Mouse (Mus musculus) liver, embryonic 11.5 days (tissue): ENCODE measurements around the gene Ipo9. TPM values are rescaled to one million over a fixed set of nuclear protein-coding genes. Genes with fewer than 3 reads are reported as not detected.

ENCODE experiments used
- ATAC-seq: fragments of 200-750 bp; cut with Nextera tagmentation; replicated peaks from 2 replicates; pipeline ENCODE4 v1.8.0; 2017; ENCODE audit warnings: moderate number of reproducible peaks, mild to moderate bottlenecking, moderate TSS enrichment, moderate library complexity; ENCODE audit not compliant: low FRiP score
- DNase-seq: peaks from one replicate; pipeline ENCODE4 v3.0.0-alpha.2; 2017; ENCODE audit warnings: low spot score
- H3K27ac ChIP-seq: fragments of 300-500 bp; sonication (generic); 2 replicates; pipeline ENCODE4 v1.5.1; 2014; ENCODE audit warnings: mild to moderate bottlenecking, low read depth, low read length, control low read depth
- H3K27me3 ChIP-seq: fragments of 300-500 bp; sonication (generic); replicated peaks from 2 replicates; pipeline ENCODE4 v1.6.1; 2014; ENCODE audit warnings: low read length, mixed read lengths; ENCODE audit not compliant: control insufficient read depth, insufficient read depth
- H3K36me3 ChIP-seq: fragments of 300-500 bp; sonication (generic); 2 replicates; pipeline ENCODE4 v1.6.1; 2014; ENCODE audit warnings: mild to moderate bottlenecking, low read length, moderate library complexity, mixed read lengths; ENCODE audit not compliant: control insufficient read depth, insufficient read depth
- H3K4me1 ChIP-seq: fragments of 300-500 bp; sonication (generic); replicated peaks from 2 replicates; pipeline ENCODE4 v1.6.1; 2014; ENCODE audit warnings: low read length, mixed read lengths; ENCODE audit not compliant: control insufficient read depth, insufficient read depth
- H3K4me2 ChIP-seq: fragments of 300-500 bp; sonication (generic); 2 replicates; pipeline ENCODE4 v1.6.1; 2014; ENCODE audit warnings: mild to moderate bottlenecking, control low read depth, moderate library complexity
- H3K4me3 ChIP-seq: fragments of 300-500 bp; sonication (generic); 2 replicates; pipeline ENCODE4 v1.5.1; 2014; ENCODE audit warnings: low read depth, low read length, control low read depth
- H3K9ac ChIP-seq: fragments of 300-500 bp; sonication (generic); 2 replicates; pipeline ENCODE4 v1.6.1; 2014; ENCODE audit warnings: low read depth, low read length, control low read depth
- H3K9me3 ChIP-seq: fragments of 300-500 bp; sonication (generic); 2 replicates; pipeline ENCODE4 v1.6.1; 2016; ENCODE audit warnings: low read length, inconsistent platforms, mixed read lengths; ENCODE audit not compliant: control insufficient read depth
- WGBS: fragments of 180-500 bp; shearing (Covaris S2); extraction: QIAGEN DNeasy Blood & Tissue Kit; methylation state at CpG from one replicate; pipeline ENCODE4 v1.1.7; 2014; 5-methylcytosine and 5-hydroxymethylcytosine counted together
- polyA plus RNA-seq: library from polyadenylated mRNA; unstranded; fragments of >200 nt; fragmentation: Nextera tagmentation; extraction: Ambion mirVana; gene quantifications from 2 replicates; pipeline ENCODE4 v1.2.1, GENCODE M21; 2014

Gene Ipo9
- polyA plus RNA-seq, 1 experiment from 2014 or later, result 77.0 TPM

DNA sequence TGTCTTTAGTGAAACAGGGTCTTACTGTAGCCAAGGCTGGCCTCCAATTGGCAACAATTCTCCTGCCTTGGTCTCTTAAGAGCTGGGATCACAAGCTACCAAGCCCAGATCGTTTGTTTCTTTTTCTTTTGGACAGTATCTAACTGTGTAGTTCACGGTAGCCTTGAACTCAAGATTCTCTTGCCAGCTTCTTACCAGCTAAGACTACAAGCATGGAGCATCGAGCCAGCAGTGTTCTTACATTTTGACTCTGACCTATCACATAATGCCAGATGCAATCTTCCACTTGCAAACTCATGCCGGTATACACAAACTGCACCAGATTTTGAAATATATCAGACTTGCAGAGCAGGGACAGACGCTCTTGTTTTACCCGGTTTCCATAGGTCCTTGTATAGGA lies 7.5 kb downstream of the Ipo9 start:
- Histone ChIP-seq H3K27ac (no peak overlapping the region), H3K36me3 (peaks cover 19% of the 10 kb centered on the region), H3K9ac (no peak overlapping the region), H3K4me3 (no peak overlapping the region), H3K9me3 (no peaks in the 10 kb centered on the region), H3K27me3 (no peaks in the 10 kb centered on the region), H3K4me1 (no peaks in the 10 kb centered on the region; the same call in 1 of the 2 replicates), H3K4me2 (no peak overlapping the region)
- DNase-seq (no peak), ATAC-seq (no peak)
- 89% methylated on average over 6 of the region's 6 CpGs for WGBS

DNA sequence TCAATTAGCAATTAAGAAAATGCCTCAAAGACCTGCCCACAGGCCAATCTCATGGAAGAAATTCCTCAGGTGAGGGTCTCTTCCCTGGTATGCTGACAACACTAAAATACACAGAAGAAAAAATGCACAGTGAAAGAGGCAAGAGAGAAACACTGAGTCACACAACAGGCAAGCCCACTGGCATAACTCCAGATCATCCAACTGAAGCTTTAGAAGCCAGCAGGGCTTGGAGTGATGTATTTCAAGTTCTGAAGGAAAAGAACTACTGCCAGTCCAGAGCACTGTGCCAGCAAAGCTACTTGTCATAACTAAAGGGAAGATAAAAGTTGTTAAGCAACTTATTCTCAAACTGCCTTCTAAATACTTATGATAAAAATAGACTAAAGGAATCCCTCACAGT lies 16.3 kb downstream of the Ipo9 start:
- DNase-seq (no peak), ATAC-seq (no peak)
- Histone ChIP-seq H3K4me2 (no peak overlapping the region), H3K4me3 (no peak overlapping the region), H3K9ac (no peak overlapping the region), H3K36me3 (peaks cover 58% of the 10 kb centered on the region), H3K4me1 (no peaks in the 10 kb centered on the region), H3K27me3 (no peaks in the 10 kb centered on the region), H3K9me3 (no peaks in the 10 kb centered on the region), H3K27ac (no peak overlapping the region)

DNA sequence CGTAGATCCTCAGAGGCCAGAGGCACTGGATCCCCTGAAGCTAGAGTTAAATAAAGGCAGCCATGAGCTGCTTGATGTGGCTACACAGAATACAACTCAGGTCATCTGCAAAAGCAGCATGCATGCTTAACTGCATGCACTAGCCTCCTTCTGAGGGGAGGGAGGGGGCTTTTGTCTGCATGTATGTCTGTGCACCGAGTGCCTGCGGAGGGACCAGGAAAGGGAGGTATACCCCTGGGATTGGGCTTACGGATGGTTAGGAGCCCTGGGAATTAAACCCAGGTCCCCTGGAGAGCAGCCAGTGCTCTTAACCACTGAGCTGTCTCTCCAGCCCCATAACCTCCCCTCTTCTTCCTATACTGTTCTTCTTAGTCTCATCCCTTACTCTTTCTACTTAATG lies 18.2 kb downstream of the Ipo9 start:
- no peaks in the 10 kb centered on the region for H3K9me3 ChIP-seq
- 85% methylated on average over 4 of the region's 4 CpGs for WGBS
- no peak overlapping the region for H3K9ac ChIP-seq
- no peaks in the 10 kb centered on the region for H3K4me1 ChIP-seq
- H3K27ac ChIP-seq, result no peak overlapping the region
- peaks cover 58% of the 10 kb centered on the region for H3K36me3 ChIP-seq
- H3K4me3 ChIP-seq, result no peak overlapping the region
- no peak for ATAC-seq
- no peak for DNase-seq
- no peaks in the 10 kb centered on the region for H3K27me3 ChIP-seq
- no peak overlapping the region for H3K4me2 ChIP-seq

DNA sequence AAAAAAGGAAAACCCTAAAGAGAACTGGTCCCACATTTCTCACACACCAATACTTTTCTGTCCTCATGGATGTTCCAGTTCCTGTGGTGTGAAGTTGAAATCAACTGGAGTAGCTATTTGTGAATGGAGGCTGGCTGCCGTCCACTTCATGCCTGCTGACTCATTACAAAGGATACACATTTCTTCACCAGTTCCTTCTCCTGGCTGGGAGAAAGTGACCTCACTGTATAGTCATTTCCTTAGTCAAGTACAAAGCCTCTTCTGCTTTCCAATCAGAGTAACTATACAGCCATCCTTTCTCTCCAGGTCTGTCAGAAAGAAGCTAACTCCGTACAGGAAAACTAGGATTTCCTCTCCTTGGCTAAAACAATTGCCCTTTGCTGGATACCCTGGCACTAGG lies 19.3 kb downstream of the Ipo9 start:
- H3K4me3 ChIP-seq, result no peak overlapping the region
- no peaks in the 10 kb centered on the region for H3K27me3 ChIP-seq
- DNase-seq, result no peak
- H3K36me3 ChIP-seq, result peaks cover 50% of the 10 kb centered on the region
- H3K9me3 ChIP-seq, result no peaks in the 10 kb centered on the region
- H3K4me1 ChIP-seq, result no peaks in the 10 kb centered on the region
- 69% methylated on average over 2 of the region's 2 CpGs for WGBS
- ATAC-seq, result no peak
- H3K4me2 ChIP-seq, result no peak overlapping the region
- no peak overlapping the region for H3K27ac ChIP-seq
- no peak overlapping the region for H3K9ac ChIP-seq

DNA sequence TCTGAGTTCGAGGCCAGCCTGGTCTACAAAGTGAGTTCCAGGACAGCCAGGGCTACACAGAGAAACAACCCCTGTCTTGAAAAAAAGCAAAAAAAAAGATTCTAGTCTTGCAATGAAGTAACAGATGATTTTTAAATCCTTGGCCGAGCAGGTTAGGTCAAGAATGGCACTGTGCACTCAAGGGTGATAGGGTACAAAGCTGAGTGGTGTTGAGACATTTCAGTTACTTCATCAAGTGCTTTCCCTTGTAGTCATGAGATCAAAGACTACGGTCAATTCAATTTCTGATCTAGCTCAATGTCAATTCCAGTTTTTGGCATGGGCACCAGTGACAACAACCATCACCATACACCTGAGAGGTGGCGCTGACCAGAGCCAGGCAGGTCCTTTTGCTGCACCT lies 21.3 kb downstream of the Ipo9 start:
- Histone ChIP-seq H3K4me3 (no peak overlapping the region), H3K9ac (no peak overlapping the region), H3K36me3 (peaks cover 54% of the 10 kb centered on the region), H3K4me1 (no peaks in the 10 kb centered on the region), H3K27me3 (no peaks in the 10 kb centered on the region), H3K4me2 (no peak overlapping the region), H3K9me3 (no peaks in the 10 kb centered on the region), H3K27ac (no peak overlapping the region)
- ATAC-seq (no peak), DNase-seq (no peak)
- 88% methylated on average over 4 of the region's 4 CpGs for WGBS

DNA sequence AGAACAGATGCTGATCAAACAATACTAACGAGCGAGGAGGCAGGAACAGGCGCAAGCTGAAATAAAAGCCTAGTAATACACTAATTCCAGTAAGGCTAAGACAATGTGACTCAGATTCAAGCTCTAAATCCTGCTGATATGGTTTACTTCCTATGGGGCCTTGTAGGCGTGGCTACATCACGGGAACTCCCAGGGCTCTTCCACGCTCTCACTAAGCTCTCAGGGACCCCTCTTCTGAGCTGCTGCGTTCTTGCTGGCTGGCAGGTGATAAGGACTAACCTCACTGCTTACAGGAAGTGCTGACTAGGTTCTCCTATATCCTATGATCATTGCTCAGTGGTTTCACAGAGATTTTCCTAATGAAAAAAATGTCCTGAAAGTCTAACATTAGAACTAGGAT lies 24.9 kb downstream of the Ipo9 start:
- 65% methylated on average over 7 of the region's 7 CpGs for WGBS
- Histone ChIP-seq H3K4me3 (no peak overlapping the region), H3K9me3 (no peaks in the 10 kb centered on the region), H3K27ac (no peak overlapping the region), H3K36me3 (peaks cover 49% of the 10 kb centered on the region), H3K9ac (no peak overlapping the region), H3K4me2 (no peak overlapping the region), H3K4me1 (no peaks in the 10 kb centered on the region), H3K27me3 (no peaks in the 10 kb centered on the region)
- no peak for ATAC-seq
- DNase-seq, result no peak

DNA sequence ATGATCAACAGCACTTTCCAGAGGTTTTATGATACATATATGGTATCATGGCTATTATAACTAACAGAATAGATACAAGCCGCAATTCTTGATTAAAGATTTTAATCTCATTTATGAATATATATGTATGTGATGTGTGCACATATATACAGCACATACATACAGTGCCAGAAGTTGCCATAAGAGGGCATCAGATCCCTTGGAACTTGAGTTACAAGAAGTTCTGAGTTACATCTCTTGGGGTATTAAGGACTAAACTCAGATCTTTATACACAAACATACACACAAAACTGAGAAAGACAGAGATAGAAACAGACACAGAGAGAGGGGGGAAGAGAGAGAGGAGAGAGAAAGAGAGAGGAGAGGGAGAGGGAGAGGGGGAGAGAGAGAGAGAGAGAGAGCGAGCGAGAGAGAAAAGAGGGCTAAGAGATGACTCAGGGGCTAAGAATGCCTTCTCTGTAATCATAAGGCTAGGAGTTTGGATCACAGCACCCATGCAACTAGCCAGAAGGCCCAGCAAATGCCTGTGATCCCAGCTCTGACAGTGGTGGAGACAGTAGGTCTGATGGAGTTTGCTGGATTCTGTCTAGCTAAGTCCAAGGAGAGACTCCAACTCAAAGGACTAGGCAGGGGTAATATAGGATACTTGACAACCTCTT lies 28.7 kb downstream of the Ipo9 start:
- Histone ChIP-seq H3K27ac (no peak overlapping the region), H3K27me3 (no peaks in the 10 kb centered on the region), H3K4me3 (no peak overlapping the region), H3K9ac (no peak overlapping the region), H3K36me3 (peaks cover 33% of the 10 kb centered on the region), H3K9me3 (no peaks in the 10 kb centered on the region), H3K4me1 (no peaks in the 10 kb centered on the region), H3K4me2 (no peak overlapping the region)
- WGBS, result 89% methylated on average over 3 of the region's 3 CpGs
- ATAC-seq (no peak), DNase-seq (no peak)

DNA sequence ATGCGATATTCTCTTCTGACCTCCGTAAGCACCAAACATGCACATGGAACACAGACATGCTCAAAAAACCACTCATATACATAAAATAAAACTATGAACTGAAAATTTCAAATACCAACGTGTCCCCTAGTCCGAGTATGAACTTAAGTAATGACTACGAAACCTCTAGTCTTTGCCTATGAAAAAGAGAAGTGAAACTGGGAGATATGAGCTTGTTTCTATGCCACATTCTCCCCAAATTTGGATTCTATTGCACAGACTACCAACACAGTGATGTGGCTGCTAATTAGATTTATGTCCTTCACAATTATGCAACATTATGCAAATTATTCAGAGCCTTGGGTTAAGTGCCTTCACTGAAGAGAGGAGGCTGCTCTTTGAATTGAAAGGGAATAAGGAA lies 30.8 kb downstream of the Ipo9 start:
- WGBS, result 90% methylated on average over 5 of the region's 5 CpGs
- no peak overlapping the region for H3K4me3 ChIP-seq

DNA sequence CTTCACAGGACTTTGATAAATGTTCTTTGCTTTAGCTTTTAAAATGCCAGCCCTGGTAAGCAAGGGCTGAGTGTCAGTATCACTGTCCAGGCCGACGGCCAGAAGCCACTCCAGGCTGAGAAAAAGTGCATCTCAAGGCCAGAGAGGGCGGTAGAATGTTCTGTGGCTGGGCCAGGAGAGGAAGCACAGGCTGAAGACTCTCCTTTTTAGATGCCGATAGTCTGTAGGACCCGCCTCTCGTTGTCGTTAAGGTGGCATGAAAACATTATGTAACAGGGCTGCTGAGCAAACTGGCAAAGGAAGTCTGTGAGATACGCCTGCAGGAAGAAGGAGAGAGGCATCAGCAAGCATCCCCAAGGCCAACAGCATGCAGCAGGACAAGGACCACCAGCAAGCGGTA lies 45.1 kb downstream of the Ipo9 start:
- peaks cover 42% of the 10 kb centered on the region for H3K36me3 ChIP-seq
- no peaks in the 10 kb centered on the region for H3K9me3 ChIP-seq
- no peak for ATAC-seq
- no peak for DNase-seq
- H3K4me1 ChIP-seq, result no peaks in the 10 kb centered on the region
- H3K4me2 ChIP-seq, result no peak overlapping the region
- no peak overlapping the region for H3K27ac ChIP-seq
- no peak overlapping the region for H3K4me3 ChIP-seq
- WGBS, result 87% methylated on average over 9 of the region's 9 CpGs
- no peaks in the 10 kb centered on the region for H3K27me3 ChIP-seq
- no peak overlapping the region for H3K9ac ChIP-seq

More for the DNA sequence above, 30.8 kb downstream of the Ipo9 start:
- Histone ChIP-seq H3K27me3 (no peaks in the 10 kb centered on the region), H3K4me2 (no peak overlapping the region), H3K36me3 (peaks cover 34% of the 10 kb centered on the region), H3K9ac (no peak overlapping the region), H3K4me1 (no peaks in the 10 kb centered on the region), H3K27ac (no peak overlapping the region), H3K9me3 (no peaks in the 10 kb centered on the region)
- DNase-seq, result no peak
- no peak for ATAC-seq
